Mouse (Mus musculus): Measurements from ENCODE around the gene 1110004F10Rik.
"Not testable (repeated sequence)": the region's sequence is repeated elsewhere in the genome, so short reads cannot be mapped to it uniquely, and the experiment has no call there.

1110004F10Rik gene

DNA sequence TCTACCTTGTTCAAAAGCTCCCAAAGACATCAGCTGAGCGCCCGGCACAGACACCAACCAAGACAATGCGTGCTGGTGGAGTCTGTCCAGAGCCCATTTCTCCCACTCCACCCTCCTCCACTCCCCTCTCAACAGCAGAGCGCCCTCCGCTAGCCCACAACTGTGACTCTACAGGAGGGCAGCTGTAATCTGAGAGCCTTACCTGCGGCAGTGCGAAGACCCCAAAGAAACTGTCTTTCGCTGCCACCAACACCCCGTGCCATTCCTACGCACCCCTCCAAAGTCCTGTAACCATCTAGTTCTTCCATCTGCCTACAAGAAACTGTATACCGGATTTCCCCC lies at the start of gene 1110004F10Rik:
1110004F10Rik (plus strand) TSS at position 202 of the 342 bp plus-strand sequence.
- DNase-seq (ENCODE audit: low read depth in 1 of 2, low spot score in 2 of 2) = no peak

- DNase-seq (ENCODE audit: low read depth in 1 of 2, low spot score in 2 of 2) = no peak
These were observed 36.5 kb upstream of the 1110004F10Rik start for GRCm38 (mm10) chr7:116002726-116003125.

GRCm38 (mm10) chr7:116029991-116030390 lies 9.2 kb upstream of the 1110004F10Rik start:
- DNase-seq (ENCODE audit: low read depth in 1 of 2, low spot score in 2 of 2) = no peak

DNA sequence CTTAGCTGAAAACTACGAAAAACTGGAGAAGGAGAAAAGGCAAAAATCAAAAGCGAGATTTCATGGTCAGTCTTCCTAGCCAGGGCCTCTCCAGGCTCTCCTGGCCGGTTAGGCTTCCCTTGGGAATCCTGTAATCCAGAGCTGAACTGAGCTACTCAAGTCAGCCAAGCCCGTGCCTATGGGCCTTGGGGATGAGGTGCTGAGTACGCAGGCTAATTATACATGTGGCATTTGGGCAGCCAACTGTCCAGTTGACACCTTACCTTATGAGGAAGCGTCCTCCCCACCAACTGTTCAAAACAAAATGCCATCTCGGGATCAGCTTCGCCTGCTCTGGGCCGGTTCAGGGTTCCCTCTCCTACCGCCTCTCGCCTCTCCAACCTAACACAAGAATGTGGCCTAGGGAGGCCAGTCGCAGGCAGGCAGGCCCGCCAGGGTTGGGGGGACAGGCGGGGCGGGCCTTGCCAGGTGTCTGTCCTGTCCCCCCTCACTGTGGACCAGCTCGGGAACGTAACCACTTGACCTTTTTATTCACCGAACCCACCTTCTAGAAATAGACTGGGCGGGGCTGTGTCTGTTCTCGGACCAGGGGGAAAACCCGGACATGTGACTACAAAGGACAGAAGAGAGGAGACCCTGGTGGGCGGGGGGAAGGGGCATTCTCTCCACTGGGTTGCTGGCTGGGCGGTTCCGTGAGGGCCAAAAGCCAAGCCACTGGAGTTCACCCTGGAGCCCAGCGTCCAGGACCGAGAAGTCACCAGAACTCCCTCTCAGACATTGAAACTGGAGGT lies 8.4 kb upstream of the 1110004F10Rik start:
- DNase-seq (ENCODE audit: low read depth in 1 of 2, low spot score in 2 of 2) = no peak

DNA sequence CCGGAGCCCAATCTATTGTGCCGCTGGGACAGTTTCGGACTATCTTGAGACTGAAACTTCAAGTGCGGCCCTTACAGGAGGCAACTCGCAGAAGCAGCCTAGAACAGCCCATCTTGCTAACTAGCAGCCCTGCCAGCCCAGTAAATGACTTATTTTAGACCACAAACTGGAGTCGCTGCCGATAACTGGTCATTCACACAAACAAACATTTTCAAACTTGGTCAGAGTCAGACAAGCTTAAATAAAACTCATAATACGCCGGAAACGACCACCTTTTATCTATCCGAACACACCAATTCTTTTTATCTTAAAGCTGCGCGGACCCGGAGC lies 7.8 kb upstream of the 1110004F10Rik start:
- DNase-seq (ENCODE audit: low read depth in 1 of 2, low spot score in 2 of 2) = no peak

GRCm38 (mm10) chr7:116031718-116032595 lies 7.2 kb upstream of the 1110004F10Rik start:
- no peak for DNase-seq (ENCODE audit: low read depth in 1 of 2, low spot score in 2 of 2)

- DNase-seq (ENCODE audit: low read depth in 1 of 2, low spot score in 2 of 2) = no peak
These were observed 6.4 kb upstream of the 1110004F10Rik start for GRCm38 (mm10) chr7:116032596-116033307.

DNA sequence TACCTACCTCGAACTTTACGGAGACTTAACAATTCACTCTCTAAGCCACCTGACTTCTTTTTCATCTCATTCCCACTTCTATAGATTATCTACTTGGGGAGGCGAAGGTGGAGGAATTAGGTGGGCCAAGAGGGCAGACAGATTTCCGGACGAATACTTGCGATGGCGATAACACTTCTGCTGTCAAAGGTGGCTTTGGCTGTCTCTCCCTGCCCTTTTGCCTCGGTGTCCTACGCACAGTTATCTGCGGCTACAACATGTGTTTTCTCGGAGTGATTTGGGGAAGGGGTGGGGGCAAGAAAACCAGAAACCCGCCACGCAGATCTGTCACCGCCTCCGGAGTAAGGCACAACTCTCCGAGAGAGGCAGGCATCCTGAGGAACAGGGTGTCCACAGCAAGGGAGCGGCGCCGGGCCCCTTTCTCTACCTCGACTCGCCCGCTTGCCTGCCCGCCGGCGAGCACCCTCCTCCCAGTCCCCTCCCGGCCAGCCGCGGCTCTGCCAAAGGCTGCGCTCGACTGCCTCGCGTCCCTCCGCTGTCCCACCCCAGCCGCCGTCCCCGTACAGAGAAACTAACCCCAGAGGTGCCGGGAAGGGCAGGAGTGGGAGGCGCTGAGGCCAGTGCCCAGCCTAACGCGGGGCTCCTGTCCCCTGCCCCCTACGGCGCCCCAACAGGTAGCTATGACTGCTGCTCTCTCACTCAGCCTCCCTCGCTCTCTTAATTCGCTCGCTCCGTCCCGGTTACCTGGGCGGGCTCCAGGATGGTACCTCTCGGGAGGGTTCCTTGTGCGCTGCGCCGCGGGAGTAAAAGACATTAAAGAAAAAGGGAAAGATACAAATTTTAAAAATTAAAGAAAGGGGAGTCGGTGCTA lies 5.6 kb upstream of the 1110004F10Rik start:
- no peak for DNase-seq (ENCODE audit: low read depth in 1 of 2, low spot score in 2 of 2)

- DNase-seq (ENCODE audit: low read depth in 1 of 2, low spot score in 2 of 2) = no peak
These were observed 4.9 kb upstream of the 1110004F10Rik start for GRCm38 (mm10) chr7:116034282-116034758.

- no peak for DNase-seq (ENCODE audit: low read depth in 1 of 2, low spot score in 2 of 2)
These were observed 3.7 kb upstream of the 1110004F10Rik start for GRCm38 (mm10) chr7:116035504-116035903.

DNA sequence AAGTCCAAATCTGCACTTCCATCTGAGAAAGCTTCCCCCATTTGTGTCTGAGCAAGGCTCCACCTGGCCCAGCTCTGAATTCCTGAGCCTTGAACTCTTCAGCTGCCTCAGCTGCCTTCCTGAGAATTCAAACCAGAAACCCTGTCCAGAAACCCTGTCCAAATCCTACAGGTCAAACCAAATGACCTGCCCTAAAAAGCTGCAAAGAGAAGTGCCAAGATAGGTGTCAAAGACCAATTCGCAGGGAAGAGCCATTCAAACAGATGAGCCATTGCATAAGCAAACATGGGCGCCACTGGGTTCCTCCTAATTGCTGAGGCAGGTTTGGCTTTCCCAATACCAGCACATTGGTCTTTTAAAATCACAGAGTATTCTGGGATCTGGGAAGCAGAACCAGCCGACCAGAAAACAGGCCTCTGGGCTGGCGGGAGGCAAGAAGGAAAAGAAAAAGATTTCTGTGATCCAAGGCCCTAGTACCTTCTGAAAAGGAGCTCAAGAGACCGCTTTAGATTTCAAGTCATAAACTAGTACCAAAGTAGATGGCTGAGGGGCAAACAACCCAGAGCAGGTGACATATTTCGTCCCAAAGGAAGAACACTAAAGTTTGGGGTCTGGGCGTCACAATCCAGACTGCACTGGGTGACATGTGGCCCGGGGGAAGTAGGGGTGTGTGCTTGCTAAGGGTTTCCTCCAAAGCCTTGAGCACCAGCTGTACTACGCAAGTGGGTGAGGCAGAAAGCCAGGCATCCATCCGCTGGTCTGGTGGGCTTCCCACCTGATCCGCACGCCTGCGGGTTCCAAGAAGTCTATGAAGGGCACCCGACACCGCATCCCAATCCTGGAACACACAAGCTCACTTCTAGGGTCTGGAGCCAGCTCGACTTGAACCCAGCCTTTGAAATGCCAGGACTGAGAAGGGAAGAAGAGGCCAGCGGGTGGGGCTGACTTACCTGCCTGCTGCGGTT lies 2.3 kb upstream of the 1110004F10Rik start:
- DNase-seq (ENCODE audit: low read depth in 1 of 2, low spot score in 2 of 2) = no peak

- no peak for DNase-seq (ENCODE audit: low read depth in 1 of 2, low spot score in 2 of 2)
These were observed 1.2 kb upstream of the 1110004F10Rik start for GRCm38 (mm10) chr7:116038024-116038423.

GRCm38 (mm10) chr7:116038511-116038910 lies 686 bp upstream of the 1110004F10Rik start, which contains the start of gene Sox6:
TSS of gene Sox6 (minus strand) at chr7:116038796.
- no peak for DNase-seq (ENCODE audit: low read depth in 1 of 2, low spot score in 2 of 2)

- no peak for DNase-seq (ENCODE audit: low read depth in 1 of 2, low spot score in 2 of 2)
These were observed 605 bp downstream of the 1110004F10Rik start for GRCm38 (mm10) chr7:116039538-116040466.

GRCm38 (mm10) chr7:116040470-116041019 lies 1.3 kb downstream of the 1110004F10Rik start:
- DNase-seq (ENCODE audit: low read depth in 1 of 2, low spot score in 2 of 2) = no peak

GRCm38 (mm10) chr7:116060739-116061138 lies 21.5 kb downstream of the 1110004F10Rik start:
- DNase-seq (ENCODE audit: low read depth in 1 of 2, low spot score in 2 of 2) = no peak

DNA sequence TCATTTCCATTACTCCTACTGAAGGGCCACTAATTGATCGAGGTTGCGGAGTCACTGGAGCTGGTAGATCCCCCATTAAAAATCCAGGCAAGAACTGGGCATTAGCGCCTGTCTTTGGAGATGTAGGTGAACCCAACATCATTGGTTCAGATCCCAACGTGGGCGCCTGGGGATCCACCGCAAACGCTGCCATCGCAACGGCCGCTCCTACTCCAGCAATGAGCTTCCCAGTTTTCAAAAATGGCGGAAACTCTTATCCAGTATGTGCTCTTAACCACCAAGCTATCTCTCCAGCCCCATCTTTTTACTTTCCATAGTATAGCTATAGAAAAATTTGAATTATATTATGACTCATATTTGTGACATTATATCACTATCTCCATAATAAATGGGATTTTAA lies 45.2 kb downstream of the 1110004F10Rik start, which contains the start of gene Gm4353:
Gm4353 (minus strand) TSS at position 270 of the 400 bp plus-strand sequence.
- not testable (repeated sequence) for DNase-seq (ENCODE audit: low read depth in 1 of 2, low spot score in 2 of 2)
